Mouse (Mus musculus) midbrain, embryonic 14.5 days (tissue): ENCODE results near the gene 1190005I06Rik. TPM values are rescaled to one million over a fixed set of nuclear protein-coding genes. Genes with fewer than 3 reads are reported as not detected.
A peak's percentile ranks its signal among the peaks of the same experiment; 100 is the strongest.

Experiments
- ATAC-seq: fragments of 200-750 bp; cut with Nextera tagmentation; 2 replicates; pipeline ENCODE4 v1.8.0; 2017; ENCODE audit warnings: moderate number of reproducible peaks, moderate library complexity; ENCODE audit not compliant: low FRiP score, low TSS enrichment
- DNase-seq: peaks from one replicate; pipeline ENCODE4 v3.0.0-alpha.2; 2015
- H3K27ac ChIP-seq: fragments of 300-500 bp; sonication (generic); replicated peaks from 2 replicates; pipeline ENCODE4 v1.5.1; 2014; ENCODE audit warnings: mild to moderate bottlenecking, low read depth, low read length, moderate library complexity
- H3K27me3 ChIP-seq: fragments of 300-500 bp; sonication (generic); 2 replicates; pipeline ENCODE4 v1.6.1; 2014; ENCODE audit warnings: low read length, control low read depth, mixed read lengths; ENCODE audit not compliant: control insufficient read depth, insufficient read depth
- H3K36me3 ChIP-seq: fragments of 300-500 bp; sonication (generic); 2 replicates; pipeline ENCODE4 v1.6.1; 2014; ENCODE audit warnings: low read length, control low read depth; ENCODE audit not compliant: control insufficient read depth, insufficient read depth
- H3K4me1 ChIP-seq: fragments of 300-500 bp; sonication (generic); 2 replicates; pipeline ENCODE4 v1.6.1; 2014; ENCODE audit warnings: mild to moderate bottlenecking, antibody characterized with exemption, low read length, control low read depth; ENCODE audit not compliant: control insufficient read depth, insufficient read depth
- H3K4me2 ChIP-seq: fragments of 300-500 bp; sonication (generic); 2 replicates; pipeline ENCODE4 v1.6.1; 2014; ENCODE audit warnings: mild to moderate bottlenecking, low read length, moderate library complexity
- H3K4me3 ChIP-seq: fragments of 300-500 bp; sonication (generic); replicated peaks from 2 replicates; pipeline ENCODE4 v1.5.1; 2014; ENCODE audit warnings: low read depth, low read length
- H3K9ac ChIP-seq: fragments of 300-500 bp; sonication (generic); replicated peaks from 2 replicates; pipeline ENCODE4 v1.6.1; 2014; ENCODE audit warnings: mild to moderate bottlenecking, low read length, moderate library complexity
- H3K9me3 ChIP-seq: fragments of 300-500 bp; sonication (generic); 2 replicates; pipeline ENCODE4 v1.6.1; 2016; ENCODE audit warnings: low read length, control low read depth, mixed read lengths; ENCODE audit not compliant: control insufficient read depth
- whole genome bisulfite sequencing: fragments of 180-500 bp; shearing (Covaris S2); extraction: QIAGEN DNeasy Blood & Tissue Kit; methylation state at CpG from one replicate; pipeline ENCODE4 v1.1.7; 2014; 5-methylcytosine and 5-hydroxymethylcytosine counted together
- polyA plus RNA-seq: library from polyadenylated mRNA; unstranded; fragments of >200 nt; fragmentation: Nextera tagmentation; extraction: Ambion mirVana; gene quantifications from 2 replicates; pipeline ENCODE4 v1.2.1, GENCODE M21; 2014

The 1190005I06Rik gene
- polyA plus RNA-seq, 1 experiment from 2014 or later: 11.8 TPM

GRCm38 (mm10) chr8:120581811-120582210 is 65.6 kb downstream of the 1190005I06Rik start:
- DNase-seq (no peak), ATAC-seq (no peak)
- Histone ChIP-seq H3K9ac (no peak overlapping the region), H3K4me1 (no peaks in the 10 kb centered on the region), H3K4me2 (no peak overlapping the region), H3K4me3 (no peak overlapping the region), H3K9me3 (no peaks in the 10 kb centered on the region), H3K27ac (no peak overlapping the region), H3K27me3 (no peaks in the 10 kb centered on the region), H3K36me3 (peaks cover 52% of the 10 kb centered on the region)
- 88% methylated on average over 8 of the region's 8 CpGs for WGBS

GRCm38 (mm10) chr8:120581329-120581728 is 66.1 kb downstream of the 1190005I06Rik start:
- WGBS: 92% methylated on average over 12 of the region's 12 CpGs

GRCm38 (mm10) chr8:120580336-120581000 is 67.0 kb downstream of the 1190005I06Rik start:
- Histone ChIP-seq H3K4me2 (no peak overlapping the region), H3K27me3 (no peaks in the 10 kb centered on the region), H3K9me3 (no peaks in the 10 kb centered on the region), H3K36me3 (peaks cover 66% of the 10 kb centered on the region), H3K9ac (no peak overlapping the region), H3K4me3 (no peak overlapping the region), H3K4me1 (no peaks in the 10 kb centered on the region), H3K27ac (no peak overlapping the region)
- ATAC-seq (no peak), DNase-seq (no peak)
- WGBS: 91% methylated on average over 8 of the region's 8 CpGs

More at GRCm38 (mm10) chr8:120581329-120581728, 66.1 kb downstream of the 1190005I06Rik start:
- no peak overlapping the region for H3K4me2 ChIP-seq
- DNase-seq (no peak), ATAC-seq (no peak)
- H3K9me3 ChIP-seq: no peaks in the 10 kb centered on the region
- no peak overlapping the region for H3K9ac ChIP-seq
- no peaks in the 10 kb centered on the region for H3K4me1 ChIP-seq
- H3K27ac ChIP-seq: no peak overlapping the region
- H3K4me3 ChIP-seq: no peak overlapping the region
- peaks cover 57% of the 10 kb centered on the region for H3K36me3 ChIP-seq
- no peaks in the 10 kb centered on the region for H3K27me3 ChIP-seq

GRCm38 (mm10) chr8:120577821-120578220 is 69.6 kb downstream of the 1190005I06Rik start:
- ATAC-seq (no peak), DNase-seq (no peak)
- Histone ChIP-seq H3K27ac (0 out of 2 replicates have a peak overlapping the region, but pooled peaks have one; percentile 3), H3K4me3 (no peak overlapping the region), H3K36me3 (peaks cover 92% of the 10 kb centered on the region), H3K4me1 (no peaks in the 10 kb centered on the region), H3K9me3 (no peaks in the 10 kb centered on the region), H3K27me3 (no peaks in the 10 kb centered on the region), H3K4me2 (no peak overlapping the region), H3K9ac (no peak overlapping the region)
- WGBS: 82% methylated on average over 17 of the region's 17 CpGs

GRCm38 (mm10) chr8:120575801-120576200 is 71.6 kb downstream of the 1190005I06Rik start:
- ATAC-seq (no peak), DNase-seq (no peak)
- H3K4me1 ChIP-seq: no peaks in the 10 kb centered on the region
- H3K9ac ChIP-seq: no peak overlapping the region
- H3K27me3 ChIP-seq: no peaks in the 10 kb centered on the region
- H3K4me3 ChIP-seq: no peak overlapping the region
- no peaks in the 10 kb centered on the region for H3K9me3 ChIP-seq
- 54% methylated on average over 9 of the region's 9 CpGs for WGBS
- no peak overlapping the region for H3K27ac ChIP-seq
- H3K36me3 ChIP-seq: peaks cover 99% of the 10 kb centered on the region
- no peak overlapping the region for H3K4me2 ChIP-seq

- no peak overlapping the region for H3K4me3 ChIP-seq
- no peak for DNase-seq
- WGBS: 76% methylated on average over 19 of the region's 19 CpGs
- no peak overlapping the region for H3K4me2 ChIP-seq
- H3K27me3 ChIP-seq: no peaks in the 10 kb centered on the region
- no peak overlapping the region for H3K27ac ChIP-seq
- no peak for ATAC-seq
- H3K9me3 ChIP-seq: no peaks in the 10 kb centered on the region
- H3K36me3 ChIP-seq: peaks cover 94% of the 10 kb centered on the region
- H3K4me1 ChIP-seq: no peaks in the 10 kb centered on the region
- no peak overlapping the region for H3K9ac ChIP-seq
Observed at GRCm38 (mm10) chr8:120574941-120575340, 72.5 kb downstream of the 1190005I06Rik start.

GRCm38 (mm10) chr8:120573866-120574265 is 73.6 kb downstream of the 1190005I06Rik start:
- no peak overlapping the region for H3K27ac ChIP-seq
- H3K4me2 ChIP-seq: no peak overlapping the region
- 62% methylated on average over 11 of the region's 11 CpGs for WGBS
- H3K4me1 ChIP-seq: no peaks in the 10 kb centered on the region
- ATAC-seq: no peak
- no peak overlapping the region for H3K9ac ChIP-seq
- no peaks in the 10 kb centered on the region for H3K27me3 ChIP-seq
- H3K4me3 ChIP-seq: no peak overlapping the region
- H3K9me3 ChIP-seq: no peaks in the 10 kb centered on the region
- no peak for DNase-seq
- H3K36me3 ChIP-seq: peaks cover 94% of the 10 kb centered on the region

- 78% methylated on average over 21 of the region's 21 CpGs for WGBS
- ATAC-seq: no peak
- no peaks in the 10 kb centered on the region for H3K27me3 ChIP-seq
Observed at GRCm38 (mm10) chr8:120572534-120572933, 74.9 kb downstream of the 1190005I06Rik start.

GRCm38 (mm10) chr8:120571561-120571960 is 75.9 kb downstream of the 1190005I06Rik start:
- Histone ChIP-seq H3K36me3 (peaks cover 94% of the 10 kb centered on the region), H3K9ac (no peak overlapping the region), H3K4me2 (no peak overlapping the region), H3K27me3 (no peaks in the 10 kb centered on the region), H3K4me3 (no peak overlapping the region), H3K4me1 (0 out of 2 replicates have a peak, but pooled peaks cover 3% of the 10 kb centered on the region), H3K27ac (no peak overlapping the region), H3K9me3 (no peaks in the 10 kb centered on the region)
- no peak for DNase-seq
- ATAC-seq: no peak
- WGBS: 73% methylated on average over 8 of the region's 8 CpGs

More at GRCm38 (mm10) chr8:120572534-120572933, 74.9 kb downstream of the 1190005I06Rik start:
- peaks cover 94% of the 10 kb centered on the region for H3K36me3 ChIP-seq
- no peak overlapping the region for H3K4me2 ChIP-seq
- no peaks in the 10 kb centered on the region for H3K9me3 ChIP-seq
- H3K4me3 ChIP-seq: no peak overlapping the region
- no peak overlapping the region for H3K9ac ChIP-seq
- DNase-seq: no peak
- H3K4me1 ChIP-seq: no peaks in the 10 kb centered on the region
- no peak overlapping the region for H3K27ac ChIP-seq
